Mouse (Mus musculus) left cerebral cortex, adult 8-10 months (tissue): Measurements from ENCODE around the gene Adgrl4. TPM values are rescaled to one million over a fixed set of nuclear protein-coding genes. Genes with fewer than 3 reads are reported as not detected.

Experiments
- DNase-seq, 2 experiments: peaks; one replicate each; pipeline ENCODE4 v3.0.0; 2022; ENCODE audit warnings: low spot score in 2 of 2
- total RNA-seq, 4 experiments: library from RNA; stranded (reverse); gene quantifications; 2 replicates each; pipeline ENCODE4 v1.2.4; 2022

Adgrl4 gene
- 10 to 100 TPM; 17.8 to 24.3 (median 19.1) TPM for total RNA-seq

DNA sequence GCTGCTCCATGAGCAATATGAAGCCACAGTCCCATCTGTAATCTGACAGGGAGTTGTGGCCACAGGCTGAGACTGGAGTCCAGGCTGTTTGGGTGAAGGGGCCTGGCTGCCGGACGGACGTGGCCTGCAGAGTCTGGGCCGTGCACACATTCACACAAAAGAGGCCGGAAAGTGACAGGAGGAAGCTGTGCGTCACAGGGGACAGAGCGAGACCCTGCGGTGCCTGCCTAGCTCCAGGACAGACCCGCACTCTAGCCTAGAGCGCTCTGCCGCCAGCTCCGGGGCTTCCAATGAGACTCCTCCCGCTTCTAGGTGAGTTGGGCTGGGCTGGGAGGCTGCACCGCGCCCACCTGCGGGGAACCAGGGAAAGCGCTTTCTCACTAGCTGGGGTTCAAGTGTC, at the start of gene Adgrl4:
Adgrl4 (plus strand) TSS at position 195 of the 400 bp plus-strand sequence.
- DNase-seq = no peak

DNA sequence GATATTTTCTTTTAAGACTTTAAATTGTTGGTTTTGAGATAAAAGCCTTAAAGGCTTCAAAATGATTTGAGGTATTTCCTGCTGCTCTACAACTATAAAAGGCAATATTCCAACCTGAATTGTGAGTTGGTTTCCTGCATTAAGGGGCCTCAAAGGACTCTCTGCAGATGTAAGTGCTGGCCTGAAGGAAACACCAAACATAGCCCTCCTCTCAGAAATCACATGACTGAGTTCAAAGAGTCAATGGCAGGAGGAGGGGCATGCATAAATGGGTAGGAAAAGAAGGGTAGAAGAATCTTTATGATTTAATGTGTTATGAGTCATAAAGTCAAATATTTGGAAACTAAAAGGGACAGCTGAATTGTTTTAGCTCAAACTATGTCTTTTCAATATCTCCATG, 46.8 kb upstream of the Adgrl4 start:
- DNase-seq = no peak

DNA sequence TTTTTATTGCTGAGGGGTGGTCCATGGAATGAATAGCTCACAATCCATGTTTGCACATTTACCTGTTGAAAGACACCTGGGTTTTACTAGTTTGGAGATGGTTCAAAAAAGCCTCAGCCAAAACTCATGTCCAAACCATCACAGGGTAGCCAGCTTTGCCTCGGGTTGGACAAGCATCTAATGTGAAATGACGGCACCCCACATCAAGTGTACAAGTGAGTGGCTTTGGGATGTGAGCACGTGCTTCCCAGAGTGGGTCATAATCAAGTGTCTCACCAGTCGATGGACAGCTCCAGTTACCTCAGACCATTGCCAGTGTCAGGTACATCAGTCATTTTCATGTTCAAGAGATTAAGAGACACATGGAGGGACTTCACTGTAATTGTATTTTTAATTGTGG, 44.8 kb upstream of the Adgrl4 start:
- no peak for DNase-seq

DNA sequence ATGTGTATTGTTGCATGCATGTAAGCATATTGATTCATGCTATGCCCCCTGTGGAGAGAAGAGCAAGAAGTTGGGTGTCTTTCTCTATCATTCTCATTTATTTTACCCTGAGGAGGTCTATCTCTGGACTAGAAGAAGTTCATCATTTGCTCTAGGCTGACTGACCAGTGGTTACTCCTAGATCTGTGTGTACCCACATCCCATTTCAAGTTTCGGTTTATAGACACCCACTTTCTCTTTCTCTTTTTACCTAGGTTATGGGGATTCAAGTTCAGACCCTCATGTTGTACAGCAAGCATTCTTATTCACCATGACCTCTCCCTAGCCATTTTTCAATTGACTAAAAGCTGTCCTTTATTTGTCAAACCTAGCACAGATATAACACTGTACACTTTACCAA, 44.4 kb upstream of the Adgrl4 start:
- DNase-seq = no peak

GRCm38 (mm10) chr3:151399270-151399669, 38.4 kb upstream of the Adgrl4 start:
- no peak for DNase-seq

DNA sequence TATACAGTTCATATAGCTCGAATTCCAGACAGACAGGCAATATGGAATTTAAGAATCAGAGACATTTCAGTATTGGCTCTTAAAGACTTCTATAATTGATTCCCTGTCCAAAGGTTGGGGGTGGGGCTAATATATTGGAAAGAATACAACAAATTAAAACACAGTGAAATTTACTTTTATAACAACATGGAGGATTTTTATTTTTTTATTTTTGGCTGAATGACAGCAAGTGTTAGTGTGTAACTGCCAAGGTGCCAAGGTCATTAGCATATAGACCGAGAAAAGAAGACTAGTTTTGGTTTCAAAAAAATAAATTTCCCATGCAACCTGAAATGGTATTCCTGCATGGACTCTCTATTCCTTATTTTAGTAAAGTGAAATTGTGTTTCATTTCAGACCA, 26.7 kb upstream of the Adgrl4 start:
- no peak for DNase-seq

DNA sequence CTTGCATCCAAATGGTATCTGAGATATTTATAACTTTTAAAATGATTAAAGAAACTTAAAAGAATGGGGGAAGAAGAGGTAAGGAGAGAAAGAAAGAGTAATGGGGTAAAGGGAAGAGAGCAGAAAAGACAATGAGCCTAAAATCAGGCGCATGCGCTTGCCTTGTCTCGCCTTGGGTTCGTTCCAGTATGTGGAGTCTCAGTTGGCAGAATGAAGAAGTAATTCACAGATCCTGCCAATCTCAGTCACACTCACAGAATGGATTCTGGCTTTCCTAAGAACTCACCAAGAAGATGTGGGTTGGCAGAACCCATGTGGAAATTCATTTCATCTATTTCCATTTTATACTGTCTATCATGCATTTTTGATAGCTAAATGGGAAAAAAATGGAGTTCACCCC, 26.2 kb upstream of the Adgrl4 start:
- no peak for DNase-seq

- DNase-seq = no peak
Observed at GRCm38 (mm10) chr3:151416931-151417330, 20.8 kb upstream of the Adgrl4 start.

GRCm38 (mm10) chr3:151417688-151418572, 19.8 kb upstream of the Adgrl4 start:
- no peak for DNase-seq

DNA sequence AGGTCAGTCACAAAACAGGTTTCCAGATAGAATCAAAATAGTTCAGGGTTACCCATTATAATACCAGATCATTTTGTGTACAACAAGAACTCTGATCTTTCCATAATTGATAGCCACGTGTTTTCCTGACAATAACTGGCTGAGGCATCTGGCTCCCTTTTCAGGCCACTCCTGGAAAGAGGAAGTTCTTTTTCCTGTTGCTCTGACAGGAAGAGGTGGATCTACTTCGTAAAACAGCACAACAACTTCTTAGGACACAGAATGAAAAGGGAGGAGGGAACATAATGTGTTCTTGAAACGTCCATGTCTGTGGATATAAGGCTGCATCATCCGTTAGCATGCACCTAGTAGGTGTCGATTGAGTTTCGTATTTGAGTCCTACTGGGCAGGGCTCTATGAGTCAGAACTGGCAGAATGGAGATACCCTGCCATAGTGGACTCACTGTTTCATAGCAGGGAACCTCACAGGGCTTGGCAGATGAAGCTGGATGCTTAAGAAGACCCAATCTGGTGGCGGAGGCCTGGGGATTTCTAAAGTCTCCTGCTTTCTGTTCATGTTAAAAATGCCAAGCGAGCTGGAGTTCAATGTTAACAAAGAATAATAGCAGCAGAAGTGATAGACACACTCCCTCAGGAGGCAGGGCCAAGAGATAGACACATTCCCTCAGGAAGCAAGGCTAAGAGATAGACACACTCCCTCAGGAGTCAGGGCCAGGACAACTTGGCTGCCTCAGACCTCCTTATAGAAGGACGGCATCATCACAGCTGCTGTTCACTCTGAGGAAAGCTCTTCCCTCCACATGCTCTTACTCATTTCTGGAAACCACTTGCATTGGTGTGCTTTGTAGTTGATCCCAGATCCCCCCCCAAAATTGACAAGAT, 13.1 kb upstream of the Adgrl4 start:
- no peak for DNase-seq

DNA sequence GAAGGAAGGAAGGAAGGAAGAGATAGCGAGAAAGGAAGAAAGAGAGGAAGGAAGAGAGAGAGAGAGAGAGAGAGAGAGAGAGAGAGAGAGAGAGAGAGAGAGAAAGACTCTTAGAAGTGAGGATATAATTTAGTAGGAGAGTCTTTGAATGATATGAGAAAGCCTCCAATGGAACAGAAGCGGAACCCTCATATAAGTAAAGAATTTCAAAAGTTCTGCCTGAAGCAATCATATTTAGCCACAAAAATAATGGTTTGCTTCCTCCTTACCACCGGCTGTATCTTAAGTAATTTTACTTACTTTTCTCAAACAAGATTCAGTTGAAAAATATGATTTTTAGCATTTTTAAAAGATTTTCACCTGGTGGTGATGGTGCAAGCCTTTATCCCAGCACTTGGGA, 7.6 kb upstream of the Adgrl4 start:
- no peak for DNase-seq

- DNase-seq = no peak
Observed at GRCm38 (mm10) chr3:151431507-151431906, 6.2 kb upstream of the Adgrl4 start.

DNA sequence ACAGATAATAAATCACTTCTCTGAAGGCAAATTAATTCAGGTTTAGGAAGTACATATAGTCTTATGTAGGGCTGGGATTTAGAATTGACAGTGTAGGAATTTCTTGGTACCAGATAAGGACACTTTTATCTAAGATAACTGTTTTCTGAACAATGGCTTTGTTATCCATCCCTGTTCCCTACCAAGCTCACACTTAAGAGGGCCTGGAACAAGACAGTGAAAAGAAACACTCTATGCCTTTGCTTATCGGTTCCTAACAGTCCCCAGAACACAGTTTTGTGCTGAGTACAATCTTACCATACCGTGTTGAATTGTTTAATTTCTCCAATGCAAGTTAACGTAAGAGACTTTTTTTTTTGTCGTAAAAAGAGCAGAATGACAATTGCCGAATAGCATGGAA, 677 bp downstream of the Adgrl4 start:
- DNase-seq = no peak

DNA sequence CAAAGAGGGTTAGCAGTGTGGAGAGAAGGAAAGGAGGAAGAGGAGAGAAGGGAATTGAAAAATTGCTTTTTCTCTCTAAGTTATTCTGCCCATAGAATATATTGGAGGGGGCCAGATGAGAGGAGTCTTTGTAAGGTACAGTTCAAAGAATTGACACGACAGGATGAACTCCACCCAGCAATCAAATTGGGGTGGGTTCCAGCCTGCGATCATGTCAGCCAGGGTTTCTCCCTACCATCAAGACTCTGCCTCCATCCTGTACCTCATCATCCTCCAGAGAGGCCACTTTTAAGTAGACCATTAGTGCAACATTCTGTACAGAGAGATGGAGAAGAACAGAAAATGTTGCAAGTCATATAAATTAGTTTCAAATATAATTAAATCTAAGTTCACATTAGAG, 2.3 kb downstream of the Adgrl4 start:
- DNase-seq = no peak

DNA sequence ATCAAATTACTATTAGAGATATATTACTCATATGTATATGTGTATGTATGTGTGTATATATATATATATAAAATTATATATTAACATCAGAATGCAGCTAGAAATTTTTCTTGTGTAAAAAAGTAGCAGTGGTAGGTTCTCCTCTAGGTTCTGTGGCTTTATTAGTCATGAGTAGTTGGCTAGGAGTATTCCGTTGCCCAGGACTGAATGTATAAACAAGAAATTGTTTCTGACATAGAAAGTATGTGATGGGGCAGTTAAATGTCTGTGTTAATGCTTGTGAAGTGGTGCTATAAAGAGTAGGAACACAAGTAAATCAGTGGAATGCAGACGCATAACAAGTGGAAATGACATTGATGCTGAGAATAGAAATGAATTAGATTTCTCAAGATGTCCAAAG, 4.3 kb downstream of the Adgrl4 start:
- DNase-seq = no peak

GRCm38 (mm10) chr3:151443486-151443885, 5.8 kb downstream of the Adgrl4 start:
- no peak for DNase-seq

GRCm38 (mm10) chr3:151444284-151444683, 6.6 kb downstream of the Adgrl4 start:
- DNase-seq = no peak

DNA sequence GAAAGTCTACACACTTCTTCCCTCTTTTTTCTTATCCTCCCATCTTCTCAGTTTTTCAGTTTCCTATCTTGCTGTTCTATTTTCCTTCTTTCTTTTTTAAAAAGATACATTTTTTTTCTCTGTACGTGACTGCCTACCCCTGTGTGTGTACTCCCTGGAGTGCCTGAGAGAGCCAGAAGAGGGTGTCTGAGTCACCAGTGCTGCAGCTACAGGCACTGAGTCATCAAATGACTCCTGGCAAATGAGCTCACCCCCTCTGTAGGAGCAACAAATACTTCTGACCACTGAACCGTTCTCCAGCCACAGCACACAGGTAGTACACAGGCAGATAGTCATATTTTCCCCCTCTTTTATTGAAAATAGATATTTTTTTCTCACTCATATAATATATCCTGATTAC, 8.2 kb downstream of the Adgrl4 start:
- DNase-seq = peak in 1 of 2 experiments; percentile 8

DNA sequence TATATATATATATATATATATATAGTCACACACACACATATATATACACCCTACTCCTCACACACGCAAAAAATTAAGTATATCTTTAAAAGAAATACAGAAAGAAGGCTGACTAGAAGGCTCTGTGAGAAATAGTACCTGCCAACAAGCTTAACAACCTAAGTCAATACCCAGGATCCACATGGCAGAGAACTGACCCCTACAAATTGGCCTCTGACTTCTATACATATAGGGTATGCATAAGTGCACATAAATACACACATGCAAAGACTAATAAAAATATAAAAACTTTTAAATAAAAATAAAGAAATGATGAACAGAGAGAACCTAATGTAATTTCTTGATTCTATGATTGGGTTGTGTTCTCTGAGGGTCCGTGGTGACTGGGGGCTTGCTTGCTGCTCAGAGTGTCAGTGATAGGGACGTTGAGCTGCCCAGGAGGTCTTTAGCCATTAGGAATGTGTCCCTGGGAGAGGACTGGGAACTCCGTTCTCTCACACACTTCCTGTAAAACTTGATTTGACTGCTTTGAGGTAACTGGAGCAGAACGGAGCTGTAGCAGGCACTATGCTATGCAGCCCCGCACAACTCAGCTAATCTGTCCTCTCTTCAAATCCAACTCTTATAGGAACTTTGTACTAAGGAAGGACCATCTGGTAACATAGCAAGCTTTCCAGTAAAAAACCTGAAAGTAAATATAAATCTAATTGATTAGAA, 17.5 kb downstream of the Adgrl4 start:
- DNase-seq = no peak

GRCm38 (mm10) chr3:151459430-151460190, 21.9 kb downstream of the Adgrl4 start:
- no peak for DNase-seq

DNA sequence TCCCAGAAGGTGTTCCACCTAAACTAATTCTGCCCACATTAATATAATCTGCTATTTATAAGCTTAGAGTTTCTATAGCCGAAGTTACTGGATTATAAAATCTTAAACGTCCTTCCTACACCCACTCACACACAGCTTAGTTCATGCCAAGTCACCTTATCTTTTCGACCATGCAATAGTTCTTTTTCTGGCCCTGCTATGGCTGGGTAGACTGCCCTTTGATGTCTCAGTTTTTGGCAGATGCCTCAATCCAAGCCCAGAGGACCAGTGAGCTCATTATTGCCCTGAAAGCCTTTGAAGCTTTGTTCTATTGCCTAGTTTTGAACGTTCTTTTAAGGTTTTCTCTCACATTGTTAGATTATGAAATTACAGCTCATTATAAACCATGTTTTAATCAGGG, 27.5 kb downstream of the Adgrl4 start:
- DNase-seq = no peak
